Mouse (Mus musculus) CH12.LX (cell line): ENCODE data around the gene Tmem88b. TPM values are rescaled to one million over a fixed set of nuclear protein-coding genes. Genes with fewer than 3 reads are reported as not detected.
A peak's percentile ranks its signal among the peaks of the same experiment; 100 is the strongest.

ENCODE experiments used
- DNase-seq: peaks from one replicate; pipeline ENCODE4 v3.0.0-alpha.2; 2013; ENCODE audit errors: extremely low read depth
- H3K27ac ChIP-seq: 2 replicates; pipeline ENCODE4 v1.5.1; 2012; ENCODE audit warnings: low read depth, mild to moderate bottlenecking, control low read depth, moderate library complexity; ENCODE audit not compliant: insufficient read depth
- H3K27me3 ChIP-seq: replicated peaks from 2 replicates; pipeline ENCODE3; 2012; ENCODE audit warnings: inconsistent platforms
- H3K36me3 ChIP-seq, 2 experiments: replicated peaks in 1 of 2; 2 replicates each; pipeline versions ENCODE3 to v1.6.1; 2012; ENCODE audit warnings: inconsistent platforms in 1 of 2, low read length in 1 of 2, mild to moderate bottlenecking in 1 of 2, mixed read lengths in 1 of 2, moderate library complexity in 1 of 2; ENCODE audit not compliant: control insufficient read depth in 1 of 2, insufficient read depth in 1 of 2
- H3K4me1 ChIP-seq, 2 experiments: 2 replicates each; pipeline ENCODE4 v1.6.1; 2012; ENCODE audit warnings: inconsistent platforms in 1 of 2, moderate library complexity in 1 of 2; ENCODE audit not compliant: insufficient read depth in 2 of 2, control insufficient read depth in 1 of 2
- H3K4me2 ChIP-seq: 2 replicates; pipeline ENCODE4 v1.6.1; 2012; ENCODE audit warnings: low read depth, mild to moderate bottlenecking, control low read depth; ENCODE audit not compliant: poor library complexity, insufficient read depth, severe bottlenecking
- H3K4me3 ChIP-seq, 3 experiments: fragments of 150-350 bp in 1 of 3; sonication (generic) in 1 of 3; replicated peaks in 1 of 3; 2 replicates each; pipeline versions ENCODE3 to v1.5.1; 2011 to 2012; ENCODE audit warnings: low read depth in 2 of 3, low read length in 2 of 3, mild to moderate bottlenecking in 2 of 3, moderate library complexity in 2 of 3, control low read depth in 1 of 3, improper control_type of control experiment in 1 of 3, inconsistent platforms in 1 of 3, mixed read lengths in 1 of 3; ENCODE audit not compliant: poor library complexity in 1 of 3
- H3K79me2 ChIP-seq: replicated peaks from 2 replicates; pipeline ENCODE4 v1.6.1; 2012; ENCODE audit warnings: mild to moderate bottlenecking, moderate library complexity; ENCODE audit not compliant: control insufficient read depth, poor library complexity, insufficient read depth, severe bottlenecking; ENCODE audit errors: extremely low read depth
- H3K9ac ChIP-seq: 2 replicates; pipeline ENCODE4 v1.6.1; 2012; ENCODE audit warnings: low read depth, mild to moderate bottlenecking, control low read depth, moderate library complexity; ENCODE audit not compliant: insufficient read depth
- H3K9me3 ChIP-seq: replicated peaks from 2 replicates; pipeline ENCODE3; 2012; ENCODE audit warnings: low read length, inconsistent platforms, mixed read lengths
- CHD1 ChIP-seq: IDR thresholded peaks from 2 replicates; pipeline ENCODE4 v1.6.1; 2012; ENCODE audit warnings: low read depth, low read length, improper control_type of control experiment, inconsistent platforms
- CTCF ChIP-seq, 2 experiments: IDR thresholded peaks in 1 of 2; conservative IDR thresholded peaks in 1 of 2; 2 replicates each; pipeline ENCODE4 v1.5.1; 2011 to 2012; ENCODE audit warnings: low read depth in 2 of 2, low read length in 2 of 2, improper control_type of control experiment in 1 of 2, inconsistent platforms in 1 of 2, mild to moderate bottlenecking in 1 of 2, moderate library complexity in 1 of 2
- E2F4 ChIP-seq: IDR thresholded peaks from 2 replicates; pipeline ENCODE4 v1.6.1; 2011; ENCODE audit warnings: low read depth, low read length, improper control_type of control experiment; ENCODE audit not compliant: insufficient replicate concordance
- ELF1 ChIP-seq: IDR thresholded peaks from 2 replicates; pipeline ENCODE4 v1.6.1; 2014; ENCODE audit warnings: low read depth, mild to moderate bottlenecking, inconsistent platforms, low read length, improper control_type of control experiment
- ETS1 ChIP-seq: conservative IDR thresholded peaks from 2 replicates; pipeline ENCODE4 v1.6.1; 2012; ENCODE audit warnings: low read depth, mild to moderate bottlenecking, inconsistent platforms, low read length, improper control_type of control experiment, moderate library complexity
- GABPA ChIP-seq: IDR thresholded peaks from 2 replicates; pipeline ENCODE4 v1.6.1; 2012; ENCODE audit warnings: low read depth, low read length, improper control_type of control experiment, inconsistent platforms; ENCODE audit not compliant: insufficient replicate concordance
- IRF4 ChIP-seq: IDR thresholded peaks from 2 replicates; pipeline ENCODE4 v1.6.1; 2014; ENCODE audit warnings: low read depth, mild to moderate bottlenecking, inconsistent platforms, low read length, improper control_type of control experiment
- MAX ChIP-seq: IDR thresholded peaks from 2 replicates; pipeline ENCODE4 v1.6.1; 2011; ENCODE audit warnings: low read length, improper control_type of control experiment
- MXI1 ChIP-seq: IDR thresholded peaks from 2 replicates; pipeline ENCODE4 v1.6.1; 2011; ENCODE audit warnings: mild to moderate bottlenecking, low read depth, low read length, improper control_type of control experiment
- MYC ChIP-seq: IDR thresholded peaks from 2 replicates; pipeline ENCODE4 v1.6.1; 2011; ENCODE audit warnings: low read depth, mild to moderate bottlenecking, improper control_type of control experiment, low read length
- NELFE ChIP-seq: IDR thresholded peaks from 2 replicates; pipeline ENCODE4 v1.6.1; 2011; ENCODE audit warnings: low read depth, low read length, improper control_type of control experiment
- NRF1 ChIP-seq: IDR thresholded peaks from 2 replicates; pipeline ENCODE4 v1.6.1; 2014; ENCODE audit warnings: low read depth, mild to moderate bottlenecking, inconsistent platforms, low read length, improper control_type of control experiment, moderate library complexity
- POLR2A ChIP-seq: IDR thresholded peaks from 2 replicates; pipeline ENCODE4 v1.6.1; 2011; ENCODE audit warnings: low read depth, mild to moderate bottlenecking, improper control_type of control experiment, low read length
- POLR2AphosphoS2 ChIP-seq: IDR thresholded peaks from 2 replicates; pipeline ENCODE4 v1.6.1; 2011; ENCODE audit warnings: low read depth, low read length, improper control_type of control experiment
- RAD21 ChIP-seq: IDR thresholded peaks from 2 replicates; pipeline ENCODE4 v1.6.1; 2011; ENCODE audit warnings: low read depth, mild to moderate bottlenecking, low read length, improper control_type of control experiment, moderate library complexity
- SMC3 ChIP-seq: IDR thresholded peaks from 2 replicates; pipeline ENCODE4 v1.6.1; 2011; ENCODE audit warnings: low read depth, low read length, improper control_type of control experiment
- UBTF ChIP-seq: IDR thresholded peaks from 2 replicates; pipeline ENCODE4 v1.6.1; 2012; ENCODE audit warnings: low read depth, mild to moderate bottlenecking, inconsistent platforms, low read length, improper control_type of control experiment, moderate library complexity
- USF1 ChIP-seq: IDR thresholded peaks from 2 replicates; pipeline ENCODE4 v1.6.1; 2014; ENCODE audit warnings: low read depth, mild to moderate bottlenecking, inconsistent platforms, low read length, improper control_type of control experiment
- USF2 ChIP-seq: conservative IDR thresholded peaks from 2 replicates; pipeline ENCODE4 v1.6.1; 2011; ENCODE audit warnings: low read depth, low read length, improper control_type of control experiment
- ZC3H11A ChIP-seq: IDR thresholded peaks from 2 replicates; pipeline ENCODE4 v1.6.1; 2012; ENCODE audit warnings: low read depth, mild to moderate bottlenecking, inconsistent platforms, low read length, improper control_type of control experiment
- ZNF384 ChIP-seq: IDR thresholded peaks from 2 replicates; pipeline ENCODE4 v1.6.1; 2012; ENCODE audit warnings: low read depth, low read length, improper control_type of control experiment, inconsistent platforms
- dilution Hi-C: fragments of 300-500 bp; cut with MboI; formaldehyde crosslinking; loops from 2 replicates; pipeline ENCODE4 v1.14.3; 2020; ENCODE audit warnings: low sequenced_read_pairs; ENCODE audit not compliant: extremely low pct_unique_long_range_greater_than_20kb, extremely low pct_ligation_motif_present
- in situ Hi-C: fragments of 300-500 bp; cut with MboI; formaldehyde crosslinking; loops from 3 replicates; pipeline ENCODE4 v1.14.3; 2019; ENCODE audit warnings: low sequenced_read_pairs, low pct_ligation_motif_present, low pct_unique_long_range_greater_than_20kb, mixed read lengths
- polyA plus RNA-seq: library from polyadenylated mRNA; unstranded; fragments of >175 nt; gene quantifications from 2 replicates; pipeline ENCODE4 v1.2.1, GENCODE M21; 2012; ENCODE audit warnings: low read depth; ENCODE audit not compliant: insufficient read length
- total RNA-seq, 2 experiments: library from RNA; depleted of rRNA; stranded (reverse); fragments of 300-350 nt in 1 of 2; fragments of >200 nt in 1 of 2; gene quantifications; 2 replicates each; pipeline ENCODE4 v1.2.3; 2012 to 2014

The Tmem88b gene
- total RNA-seq (2012; rRNA removed) (0.04 TPM in 2 replicates), total RNA-seq (2014; rRNA removed) (not detected in 2 replicates), polyA plus RNA-seq (not detected in 2 replicates)

DNA sequence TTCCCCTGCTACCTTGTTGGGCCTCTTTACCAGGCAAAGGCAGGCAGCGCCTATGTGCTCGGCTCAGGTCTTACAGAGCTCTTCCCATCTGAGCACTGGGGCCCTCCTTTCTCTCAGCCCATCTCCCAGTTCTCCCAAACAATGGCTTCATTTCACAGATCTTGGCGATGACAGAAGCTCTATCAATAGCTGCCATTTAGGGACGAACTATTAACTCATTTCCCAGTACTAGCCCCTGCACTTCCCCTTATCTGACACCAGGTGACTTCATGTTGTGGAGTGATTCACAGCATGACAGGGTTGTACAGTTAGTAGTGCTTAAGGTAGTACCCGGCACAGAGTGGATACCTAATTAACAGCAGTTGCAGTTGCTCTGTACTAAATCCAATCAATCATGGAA is at the start of gene Tmem88b:
Gene Tmem88b (minus strand): TSS at position 56 of the 400 bp plus-strand sequence.
- TF ChIP-seq NRF1 (no peak), CTCF (conservative IDR thresholded peaks at IDR 0.05 in 1 of 2, IDR thresholded peaks at IDR 0.05 in 1 of 2; ENCODE audit: low read depth in 2 of 2, low read length in 2 of 2) (peak in 1 of 2 experiments; percentile 26; a peak in 3 of 4 replicates)
- Histone ChIP-seq H3K79me2 (no peaks in the 10 kb centered on the region), H3K9me3 (no peaks in the 10 kb centered on the region), H3K27me3 (peaks cover 27% of the 10 kb centered on the region), H3K36me3 (no peaks in the 10 kb centered on the region), H3K4me3 (no peak within 1 kb of the TSS), H3K27ac (no peak within 1 kb of the TSS), H3K4me1 (peaks cover 2 to 18% of the 10 kb centered on the region in 2 experiments; a peak in 3 of 4 replicates), H3K4me2 (peak within 1 kb of the TSS; percentile 89; the same call in 1 of the 2 replicates), H3K9ac (no peak within 1 kb of the TSS)
- in situ Hi-C loops, result no loop called here
- dilution Hi-C loops, result no loop called here
- DNase-seq, result no peak

DNA sequence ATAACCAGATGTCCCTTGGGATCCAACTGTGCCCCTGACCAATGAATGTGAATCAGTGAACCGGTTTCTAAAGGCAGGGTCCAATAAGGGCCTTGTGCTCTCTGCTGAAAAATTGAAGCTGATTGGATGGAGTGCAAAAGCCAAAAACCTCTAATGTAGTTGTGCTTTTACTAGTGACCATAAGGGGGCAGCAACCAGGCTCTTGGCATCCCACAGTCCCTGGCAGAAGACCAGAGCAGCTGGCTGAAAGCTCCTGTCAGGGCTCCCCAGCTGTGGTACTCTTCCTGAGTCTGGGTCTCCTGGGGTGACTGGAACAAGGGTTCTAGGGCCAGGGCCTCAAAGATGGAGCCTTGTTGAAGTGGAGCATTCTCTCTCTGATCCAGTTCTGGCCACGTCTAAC is 48.2 kb upstream of the Tmem88b start:
- dilution Hi-C loops (no loop called here), in situ Hi-C loops (loop anchor here (10.0 kb wide), 1 partner anchor 111 kb away; the partner anchor contains the start of gene Ube2j2)
- peaks cover 20% of the 10 kb centered on the region for H3K79me2 ChIP-seq
- peaks cover 6 to 36% of the 10 kb centered on the region in 2 experiments for H3K36me3 ChIP-seq
- H3K4me3 ChIP-seq, result no peak overlapping the region
- H3K4me2 ChIP-seq, result no peak overlapping the region
- DNase-seq, result peak; percentile 86
- no peak overlapping the region for H3K27ac ChIP-seq
- H3K4me1 ChIP-seq, result peaks cover 8 to 38% of the 10 kb centered on the region in 2 experiments
- no peaks in the 10 kb centered on the region for H3K9me3 ChIP-seq
- no peak overlapping the region for H3K9ac ChIP-seq
- TF ChIP-seq CTCF (conservative IDR thresholded peaks at IDR 0.05 in 1 of 2, IDR thresholded peaks at IDR 0.05 in 1 of 2; ENCODE audit: low read depth in 2 of 2, low read length in 2 of 2) (peak; percentile 61 to 83), NRF1 (0 out of 2 replicates have a peak, but pooled peaks have one; percentile 9), ETS1 (no peak), E2F4 (no peak), POLR2AphosphoS2 (0 out of 2 replicates have a peak, but pooled peaks have one; percentile 38), SMC3 (peak; percentile 74), RAD21 (peak; percentile 72)
- H3K27me3 ChIP-seq, result no peaks in the 10 kb centered on the region

DNA sequence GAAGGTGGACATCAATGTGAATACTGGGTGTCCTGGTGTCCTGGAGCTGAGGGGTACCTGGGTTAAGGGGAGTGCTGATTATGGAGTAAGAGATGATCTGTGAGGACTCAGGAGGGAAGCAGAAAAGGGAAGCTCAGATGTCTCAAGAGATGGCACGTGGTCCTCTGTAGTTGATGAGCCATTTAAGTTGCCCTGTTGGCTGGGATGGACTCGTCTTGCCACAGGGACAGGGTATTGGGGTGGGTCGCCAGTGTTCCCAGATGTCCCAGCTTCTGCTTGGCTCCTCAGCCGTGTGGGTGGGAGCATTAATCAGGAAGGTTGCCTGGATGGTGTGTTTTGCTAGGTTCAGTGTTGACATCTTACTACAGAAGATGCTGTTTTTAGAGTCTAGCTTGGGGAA is 47.6 kb upstream of the Tmem88b start:
- DNase-seq, result no peak
- no peak overlapping the region for H3K4me2 ChIP-seq
- H3K36me3 ChIP-seq, result peaks cover 6 to 39% of the 10 kb centered on the region in 2 experiments
- H3K9ac ChIP-seq, result no peak overlapping the region; the same call in 1 of the 2 replicates
- dilution Hi-C loops (no loop called here), in situ Hi-C loops (loop anchor here (10.0 kb wide), 1 partner anchor 112 kb away; the partner anchor contains the start of gene Ube2j2)
- peaks cover 20% of the 10 kb centered on the region for H3K79me2 ChIP-seq
- peak overlapping the region; percentile 3; the same call in 1 of the 2 replicates for H3K27ac ChIP-seq
- H3K4me1 ChIP-seq, result peaks cover 7 to 32% of the 10 kb centered on the region in 2 experiments
- no peak overlapping the region for H3K4me3 ChIP-seq
- H3K9me3 ChIP-seq, result no peaks in the 10 kb centered on the region
- H3K27me3 ChIP-seq, result no peaks in the 10 kb centered on the region
- TF ChIP-seq NRF1, result no peak
- no peak for TF ChIP-seq ELF1
- no peak for TF ChIP-seq ETS1
- no peak for TF ChIP-seq MXI1
- TF ChIP-seq ZNF384, result no peak
- no peak for TF ChIP-seq MAX
- no peak for TF ChIP-seq POLR2AphosphoS2
- no peak for TF ChIP-seq GABPA
- no peak for TF ChIP-seq USF1
- TF ChIP-seq RAD21, result no peak
- TF ChIP-seq SMC3, result no peak
- no peak for TF ChIP-seq CHD1
- TF ChIP-seq MYC, result no peak
- TF ChIP-seq USF2, result no peak
- no peak for TF ChIP-seq UBTF
- TF ChIP-seq POLR2A, result no peak
- no peak for TF ChIP-seq NELFE
- no peak for TF ChIP-seq ZC3H11A
- TF ChIP-seq IRF4, result no peak
